Mouse (Mus musculus): ENCODE results near the gene Aebp1. TPM values are rescaled to one million over a fixed set of nuclear protein-coding genes. Genes with fewer than 3 reads are reported as not detected.

Gene Aebp1
- total RNA-seq (2021), result 203 and 213 TPM in 2 replicates
- long read RNA-seq, experiment 1, transcript Aebp1-201 (21 exons, 3,831 nt), result major isoform, 42 of 146 reads
- long read RNA-seq, experiment 1, partial matches to known transcripts, result 33 of 146 reads
- long read RNA-seq, experiment 1, other reads (novel, unspliced or antisense), result 71 of 146 reads
- long read RNA-seq, experiment 2, transcript Aebp1-201 (21 exons, 3,831 nt), result major isoform, 32 of 106 reads
- long read RNA-seq, experiment 2, partial matches to known transcripts, result 25 of 106 reads
- long read RNA-seq, experiment 2, other reads (novel, unspliced or antisense), result 49 of 106 reads

DNA sequence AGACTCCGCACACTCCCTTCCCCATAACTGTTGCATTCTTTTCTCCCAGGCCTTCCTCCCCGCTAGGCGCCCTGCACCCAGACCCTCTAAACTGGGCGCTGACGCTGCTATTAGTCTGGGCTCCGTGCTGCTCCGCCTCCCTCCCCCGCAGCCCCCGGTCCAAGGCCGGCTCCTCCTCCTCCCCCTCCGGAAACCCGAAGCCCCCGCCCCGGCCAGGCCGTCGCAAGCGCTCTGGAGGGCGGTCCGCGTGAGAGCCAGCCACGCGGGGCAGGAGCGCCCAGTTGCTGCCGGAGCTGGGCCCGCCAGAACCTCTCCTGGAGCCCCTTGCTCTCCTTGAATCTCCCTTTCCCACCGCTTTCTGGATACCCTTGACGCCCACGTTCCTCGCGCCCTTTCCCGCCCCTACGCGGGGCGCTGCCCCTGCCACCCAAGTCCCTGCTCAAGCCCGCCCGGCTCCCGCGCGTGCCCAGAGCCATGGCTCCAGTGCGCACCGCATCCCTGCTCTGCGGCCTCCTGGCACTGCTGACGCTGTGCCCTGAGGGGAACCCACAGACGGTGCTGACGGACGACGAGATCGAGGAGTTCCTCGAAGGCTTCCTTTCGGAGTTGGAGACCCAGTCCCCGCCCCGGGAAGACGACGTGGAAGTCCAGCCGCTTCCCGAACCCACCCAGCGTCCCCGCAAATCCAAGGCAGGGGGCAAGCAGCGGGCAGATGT, at the start of gene Aebp1:
TSS of gene Aebp1 (plus strand) at position 270 of the 716 bp plus-strand sequence.
- peak; percentile 94 for DNase-seq

DNA sequence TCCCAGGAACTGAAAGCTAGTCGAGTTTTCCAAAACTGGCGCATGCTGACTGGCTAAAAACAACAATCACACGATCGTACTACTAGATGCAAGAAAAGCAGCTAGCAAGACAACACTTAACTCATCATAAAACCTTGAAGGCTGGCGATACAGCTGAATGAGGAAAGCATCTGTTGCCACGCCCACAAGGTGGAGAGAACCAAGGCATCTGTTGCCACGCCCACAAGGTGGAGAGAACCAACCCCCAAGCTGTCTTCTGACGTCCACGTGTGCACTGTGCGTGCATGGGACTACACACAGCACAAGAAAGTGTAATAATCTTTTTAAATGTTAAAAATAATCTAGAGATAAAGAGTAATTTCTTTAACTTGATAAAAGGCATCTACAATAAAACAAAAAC, 48.4 kb upstream of the Aebp1 start:
- DNase-seq, result no peak

DNA sequence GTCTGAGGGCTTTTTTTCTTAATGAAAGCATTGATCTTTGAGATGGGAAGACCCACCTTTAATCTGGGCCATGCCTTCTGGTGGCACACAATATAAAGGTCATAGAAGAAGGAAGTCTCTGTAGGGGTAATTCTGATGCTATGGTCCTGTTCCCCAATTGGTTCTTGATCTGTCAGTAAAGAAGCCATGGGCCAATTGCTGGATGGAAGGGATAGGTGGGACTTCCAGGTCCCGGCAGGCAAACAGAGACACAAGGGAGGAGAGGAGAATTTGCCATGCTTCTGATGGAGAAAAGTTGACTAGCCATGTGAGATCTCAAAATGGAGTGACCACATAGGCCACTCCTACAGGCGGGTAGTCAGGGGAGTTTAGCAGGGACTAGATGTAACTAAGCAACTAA, 42.5 kb upstream of the Aebp1 start:
- DNase-seq, result no peak

DNA sequence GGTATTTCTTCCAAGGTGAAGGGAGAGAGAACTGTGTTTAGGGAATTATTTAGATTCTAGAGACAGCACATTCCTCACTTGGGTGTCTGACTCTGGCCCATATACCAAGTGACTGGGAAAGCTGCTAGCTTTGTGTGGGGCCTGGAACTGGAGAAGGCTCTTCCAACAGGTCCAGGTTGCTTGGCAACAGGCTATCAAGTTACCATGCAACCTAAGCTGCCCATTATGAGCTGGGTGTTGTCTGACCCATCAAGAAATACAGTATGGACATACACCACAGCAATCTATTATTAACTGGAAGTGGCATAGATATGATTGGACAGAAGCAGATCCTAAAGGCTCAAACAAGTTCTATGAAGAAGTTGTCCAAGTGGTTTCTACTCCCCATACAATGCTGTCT, 36.3 kb upstream of the Aebp1 start:
- DNase-seq, result no peak

DNA sequence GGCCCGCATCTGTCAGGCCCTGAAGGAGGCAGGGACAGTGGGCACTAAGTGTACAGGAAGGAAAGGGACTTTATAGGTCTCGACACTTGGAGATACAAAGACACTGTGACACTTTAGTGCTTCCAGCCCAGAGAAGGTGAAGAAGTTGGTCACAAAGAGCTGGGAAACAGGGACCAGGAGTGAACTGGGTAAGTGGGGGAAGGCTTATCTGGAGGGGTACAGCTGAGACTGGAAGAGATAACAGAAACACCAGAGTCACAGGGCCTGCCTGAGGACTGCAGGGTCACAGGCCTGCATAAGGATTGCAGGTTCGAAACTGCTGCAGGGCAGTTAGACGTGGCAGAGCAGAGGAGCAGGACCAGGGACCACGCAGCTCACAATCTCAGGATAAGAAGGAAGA, 33.8 kb upstream of the Aebp1 start:
- DNase-seq, result no peak

DNA sequence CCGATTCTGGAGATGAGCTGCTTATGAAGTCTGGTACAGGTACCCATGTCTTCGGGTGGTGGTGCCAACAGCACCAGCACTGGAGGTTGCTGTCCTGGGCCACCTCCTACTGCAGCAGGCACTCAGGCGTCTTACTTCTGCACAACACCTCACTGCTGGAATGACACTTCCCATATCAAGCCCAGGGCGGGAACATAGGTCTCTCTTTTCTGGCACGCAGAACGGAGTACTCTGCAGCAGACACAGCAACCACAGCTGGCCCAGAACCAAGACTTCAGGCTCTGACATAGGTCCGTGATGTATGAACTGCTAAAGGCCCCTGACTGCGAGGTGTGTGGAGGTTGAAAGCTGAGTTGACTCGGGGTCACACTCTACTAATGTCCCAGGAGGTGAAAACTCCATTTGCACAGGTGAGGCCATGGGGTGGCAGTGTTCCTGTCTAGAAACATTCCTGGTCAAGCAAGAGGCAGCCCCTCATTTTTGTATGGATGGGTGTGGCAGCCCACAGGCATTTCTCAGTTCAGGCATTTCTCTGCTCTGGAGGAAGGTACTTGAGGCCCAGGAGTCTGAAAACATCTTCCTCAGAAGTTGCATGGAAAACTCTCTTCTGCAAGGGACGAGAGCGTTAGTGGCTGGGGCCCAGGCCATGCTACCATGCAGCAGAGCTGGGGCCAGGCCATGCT, 33.1 kb upstream of the Aebp1 start:
- no peak for DNase-seq

DNA sequence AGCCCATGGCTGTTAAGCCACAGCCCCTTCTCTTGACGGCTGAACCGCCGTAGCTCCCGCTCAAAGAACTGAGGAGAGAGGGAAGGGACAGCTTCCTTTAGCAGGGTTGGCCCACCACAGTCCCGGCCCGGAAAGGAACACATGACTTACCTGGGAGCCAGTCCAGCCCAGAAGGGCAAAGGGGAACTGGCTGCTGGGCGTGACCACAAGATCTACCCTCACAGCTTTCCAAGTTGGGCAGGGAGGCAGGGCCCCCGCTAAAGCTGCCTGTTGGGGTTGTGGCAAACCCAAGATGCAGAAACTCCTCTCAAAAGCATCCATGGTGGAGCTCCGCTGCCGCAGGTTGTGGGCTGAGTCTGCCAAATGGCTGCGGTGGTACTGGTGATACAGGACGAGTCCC, 32.4 kb upstream of the Aebp1 start:
- DNase-seq, result no peak

DNA sequence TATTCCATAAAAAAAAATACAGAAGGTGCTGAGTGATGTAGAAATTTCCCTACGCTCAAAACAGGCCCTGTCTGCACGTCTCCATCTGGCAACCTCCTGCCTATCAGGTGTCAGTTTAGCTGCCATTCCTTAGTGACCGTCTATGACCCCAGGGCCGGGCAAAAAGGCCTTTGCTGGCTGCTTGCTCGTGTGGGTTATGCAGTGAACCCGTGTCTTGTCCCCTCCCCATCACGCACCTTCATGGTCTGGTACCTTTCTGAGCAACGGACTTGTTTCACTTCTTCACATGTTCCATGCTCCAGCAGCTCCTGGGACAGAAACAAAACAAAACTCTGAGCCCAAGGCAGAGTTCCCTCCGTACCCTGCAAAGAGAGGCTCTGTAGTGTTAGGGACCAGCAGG, 27.2 kb upstream of the Aebp1 start:
- no peak for DNase-seq

DNA sequence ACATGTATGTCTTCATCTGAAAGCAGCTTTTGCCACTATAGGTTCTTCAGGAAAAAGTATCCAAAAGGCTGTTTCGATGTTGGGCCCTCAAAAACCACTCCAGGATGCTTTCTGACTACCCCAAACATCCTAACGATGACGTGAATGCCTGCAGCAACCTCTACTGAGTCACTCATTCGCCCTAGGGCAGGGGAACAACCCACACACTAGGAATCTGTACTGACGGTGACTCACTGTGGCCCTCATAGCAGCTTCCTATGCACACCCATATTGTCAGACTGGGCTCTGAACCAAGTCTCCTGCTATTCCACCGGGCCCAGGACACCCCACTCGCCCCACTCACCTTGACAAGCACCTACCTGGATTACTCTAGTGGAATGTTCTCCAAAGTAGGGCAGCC, 26.7 kb upstream of the Aebp1 start:
- no peak for DNase-seq

DNA sequence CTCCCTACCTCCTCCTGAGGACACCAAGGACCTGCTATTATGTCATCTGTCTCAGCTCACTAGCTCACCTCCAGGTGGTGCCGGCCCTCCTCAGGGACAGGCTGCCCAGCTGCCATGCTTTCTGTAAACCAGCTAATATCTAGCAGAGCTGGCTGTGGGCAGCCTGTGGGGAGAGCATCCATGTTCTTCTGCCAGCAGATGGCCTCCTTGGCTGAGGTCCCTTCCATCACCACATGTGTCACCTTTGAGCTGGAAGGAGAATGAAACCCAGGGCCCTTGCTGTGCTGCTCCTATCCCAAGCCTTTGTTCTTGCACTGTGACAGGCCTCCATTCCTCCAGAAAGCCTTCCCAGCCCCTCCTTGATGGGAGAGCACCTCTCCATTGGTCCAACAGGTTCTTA, 25.6 kb upstream of the Aebp1 start:
- peak; percentile 51 for DNase-seq

DNA sequence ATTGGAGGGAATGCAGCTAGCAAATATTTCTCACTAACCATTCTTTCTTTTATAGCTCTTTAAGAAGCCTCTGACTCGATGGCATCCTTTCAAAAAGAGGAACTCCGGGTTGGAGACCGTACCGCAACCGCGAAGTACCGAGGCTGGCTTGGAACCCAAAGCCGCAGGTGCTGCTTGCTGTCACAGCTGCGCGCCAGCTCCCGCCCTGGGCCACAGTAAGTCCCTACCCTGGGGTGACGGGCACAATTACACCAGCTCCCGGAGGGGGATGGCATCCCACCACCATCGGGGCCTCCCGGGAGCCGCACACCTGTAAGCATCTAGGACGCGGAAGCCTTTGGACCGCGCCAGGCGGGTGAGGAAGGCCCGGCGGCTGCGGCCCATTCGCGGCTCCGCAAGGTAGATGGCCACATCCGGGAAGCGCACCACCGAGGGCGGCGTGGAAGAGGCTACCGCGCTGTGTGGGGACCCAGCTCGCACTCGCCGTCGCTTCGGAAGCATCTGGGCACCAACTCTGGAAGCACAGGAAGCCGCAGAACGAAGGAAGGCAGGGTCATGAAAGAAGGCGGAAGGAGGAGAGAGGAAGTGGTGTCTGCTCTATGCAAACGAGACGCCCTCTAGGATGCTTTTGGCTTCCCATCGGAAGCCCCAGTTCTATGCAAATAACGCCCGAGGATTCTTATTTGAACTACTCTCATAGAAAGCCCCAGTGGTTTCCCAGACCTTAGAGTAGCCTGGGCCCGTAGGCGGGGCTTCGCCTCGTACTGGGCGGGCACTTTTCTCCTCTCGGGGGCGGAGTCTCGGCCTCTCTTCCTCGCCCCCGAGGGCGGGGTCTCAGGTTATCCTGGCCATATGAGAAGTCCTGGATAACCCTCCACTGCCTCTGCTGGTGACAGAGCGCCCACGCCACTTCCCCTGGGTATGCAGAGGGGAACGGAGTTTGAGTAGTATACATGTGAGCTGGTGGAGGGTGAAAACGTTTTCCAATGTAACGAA, 24.2 kb upstream of the Aebp1 start, which contains the start of gene Polm:
TSS of gene Polm (minus strand) at position 766 of the 996 bp plus-strand sequence.
- DNase-seq, result peak; percentile 96

DNA sequence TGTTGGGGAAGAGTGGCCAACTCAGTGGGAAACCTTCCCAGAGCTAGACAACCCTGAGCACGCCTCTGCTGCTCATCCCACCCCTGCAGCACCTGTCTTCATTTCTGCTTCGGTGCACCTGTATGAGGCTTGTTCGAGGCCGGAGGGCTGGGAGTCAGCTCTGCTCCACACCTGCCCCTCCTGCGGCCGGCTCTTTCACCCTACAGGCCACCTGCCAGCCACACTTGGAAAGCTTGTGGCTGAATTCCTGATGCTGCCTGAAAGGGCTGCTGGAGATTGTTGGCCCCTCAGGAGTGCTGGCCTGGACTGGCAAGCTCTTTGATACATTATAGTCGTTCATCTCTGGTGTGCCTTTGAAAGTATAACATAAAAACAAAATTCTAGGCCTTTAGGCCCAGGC, 21.4 kb upstream of the Aebp1 start:
- DNase-seq, result no peak

DNA sequence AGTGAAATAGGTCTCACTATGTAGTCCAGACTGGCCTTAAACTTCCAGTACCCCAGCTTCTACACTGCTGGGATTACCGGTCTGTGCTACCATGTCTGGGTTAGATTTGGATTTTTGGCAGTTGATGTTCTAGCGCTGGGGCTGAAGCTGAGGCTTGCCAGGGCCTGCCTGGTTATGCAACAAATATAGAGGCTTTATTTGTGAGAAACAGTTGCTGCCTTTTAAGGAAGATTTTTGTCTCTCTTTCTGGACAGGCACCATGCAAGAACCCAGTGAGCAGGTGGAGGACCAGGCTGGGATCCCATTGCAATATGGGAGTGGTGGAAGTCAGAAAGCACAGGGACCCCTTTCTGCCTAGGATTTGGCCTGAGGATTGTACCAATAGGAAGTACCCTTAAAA, 20.0 kb upstream of the Aebp1 start:
- no peak for DNase-seq

DNA sequence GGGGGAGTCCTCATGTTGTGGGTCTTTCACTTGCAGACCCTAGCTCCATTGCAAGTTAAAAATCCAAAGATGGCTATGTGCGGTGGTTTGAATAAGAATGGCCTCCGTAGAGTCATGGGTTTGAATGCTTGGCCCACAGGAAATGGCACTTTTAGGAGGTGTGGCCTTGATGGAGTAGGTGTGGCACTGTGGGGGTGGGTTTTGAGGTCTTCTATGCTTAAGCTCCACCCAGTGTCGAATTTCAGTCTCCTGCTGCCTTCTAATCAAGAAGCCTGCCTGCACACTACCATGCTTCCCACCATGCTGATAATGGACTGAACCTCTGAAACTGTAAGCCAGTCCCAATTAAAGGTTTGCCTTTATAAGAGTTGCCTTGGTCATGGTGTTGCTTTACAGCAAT, 18.6 kb upstream of the Aebp1 start:
- peak; percentile 1 for DNase-seq

DNA sequence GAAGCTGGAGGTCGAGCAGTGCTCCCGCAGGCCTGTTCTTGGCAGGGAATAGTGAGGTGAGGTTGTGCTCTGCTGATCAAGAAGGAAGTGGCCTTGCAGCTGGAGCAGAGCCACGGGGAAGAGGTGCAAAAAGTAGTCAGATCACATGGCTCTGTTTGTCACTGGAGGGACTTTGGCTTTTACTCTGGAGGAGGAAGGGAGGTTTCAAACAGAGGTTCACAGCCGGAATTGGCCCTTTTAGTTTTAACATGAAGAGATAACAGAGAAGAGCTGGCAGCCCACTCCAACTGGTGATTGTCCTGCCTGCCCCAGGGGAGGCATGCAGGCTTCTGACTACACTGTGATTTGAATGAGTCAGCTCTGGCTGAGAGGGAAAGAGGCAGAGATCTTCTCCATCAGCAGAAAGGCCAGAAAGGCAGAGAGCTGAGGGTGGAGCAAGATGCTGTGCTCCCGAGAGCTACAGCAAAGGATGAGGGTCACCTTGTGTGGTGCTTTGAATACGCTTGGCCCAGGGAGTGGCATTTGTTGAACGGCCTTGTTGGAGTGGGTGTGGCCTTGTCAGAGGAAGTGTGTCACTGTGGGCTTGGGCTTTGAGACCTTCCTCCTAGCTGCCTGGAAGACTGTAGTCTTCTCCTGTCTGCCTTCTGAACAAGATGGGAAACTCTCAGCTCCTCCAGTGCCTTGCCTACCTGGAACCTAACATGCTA, 15.0 kb upstream of the Aebp1 start:
- peak; percentile 66 for DNase-seq

DNA sequence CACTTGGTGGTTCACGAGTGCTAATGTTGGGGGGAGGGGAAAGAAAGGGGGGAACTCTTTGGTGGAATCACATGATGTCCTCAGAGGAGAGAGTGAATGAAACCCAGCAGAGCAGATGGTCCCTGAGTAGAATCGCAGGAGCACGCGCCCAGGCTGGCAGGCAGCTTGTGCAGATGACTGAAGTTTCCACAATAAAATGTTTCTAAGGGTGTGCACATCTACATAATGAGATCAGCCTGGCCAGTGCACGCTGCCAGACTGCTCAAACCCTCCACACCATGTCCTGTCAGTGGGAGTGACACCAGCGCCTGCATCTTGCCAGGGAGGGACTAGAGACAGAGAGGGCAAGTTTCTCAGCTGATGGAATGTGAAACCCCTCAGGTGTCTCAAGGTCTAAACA, 13.0 kb upstream of the Aebp1 start:
- DNase-seq, result no peak

DNA sequence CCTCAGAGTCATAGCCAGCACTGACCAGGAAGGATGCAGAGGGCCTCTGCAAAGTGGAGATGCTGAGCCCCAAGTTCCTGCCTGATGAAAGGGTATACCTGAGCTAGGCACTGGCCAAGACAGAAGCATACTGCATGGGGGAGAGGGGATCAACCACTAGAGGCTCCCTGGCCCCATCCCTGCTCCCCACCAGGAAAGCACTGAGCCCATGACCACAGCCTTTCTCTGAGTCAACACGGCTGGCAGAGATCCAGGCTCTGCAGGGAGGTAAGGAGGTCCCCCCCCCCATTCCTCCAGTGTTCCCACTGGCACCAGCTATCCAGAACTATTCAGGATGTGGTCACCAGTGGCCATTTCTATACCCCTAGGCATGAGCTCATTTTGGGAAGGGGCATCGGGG, 12.4 kb upstream of the Aebp1 start:
- no peak for DNase-seq

DNA sequence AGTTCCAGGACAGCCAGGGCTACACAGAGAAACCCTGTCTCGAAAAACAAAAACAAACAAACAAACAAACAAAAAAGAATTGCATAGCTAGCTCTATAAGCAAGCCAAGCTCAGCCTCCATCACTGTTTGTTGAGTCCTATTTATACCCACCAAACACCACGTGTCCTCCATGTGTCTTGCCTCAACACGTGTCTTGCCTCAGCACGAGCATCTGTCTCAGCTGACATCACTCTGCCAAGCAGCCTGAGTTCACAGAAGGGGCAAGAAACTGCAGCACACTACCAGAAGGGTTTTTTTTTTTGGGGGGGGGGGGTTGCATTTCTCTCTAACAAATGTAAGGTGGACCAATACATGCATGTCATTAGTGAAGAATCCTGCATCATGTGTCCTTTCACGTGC, 11.3 kb upstream of the Aebp1 start:
- DNase-seq, result no peak

DNA sequence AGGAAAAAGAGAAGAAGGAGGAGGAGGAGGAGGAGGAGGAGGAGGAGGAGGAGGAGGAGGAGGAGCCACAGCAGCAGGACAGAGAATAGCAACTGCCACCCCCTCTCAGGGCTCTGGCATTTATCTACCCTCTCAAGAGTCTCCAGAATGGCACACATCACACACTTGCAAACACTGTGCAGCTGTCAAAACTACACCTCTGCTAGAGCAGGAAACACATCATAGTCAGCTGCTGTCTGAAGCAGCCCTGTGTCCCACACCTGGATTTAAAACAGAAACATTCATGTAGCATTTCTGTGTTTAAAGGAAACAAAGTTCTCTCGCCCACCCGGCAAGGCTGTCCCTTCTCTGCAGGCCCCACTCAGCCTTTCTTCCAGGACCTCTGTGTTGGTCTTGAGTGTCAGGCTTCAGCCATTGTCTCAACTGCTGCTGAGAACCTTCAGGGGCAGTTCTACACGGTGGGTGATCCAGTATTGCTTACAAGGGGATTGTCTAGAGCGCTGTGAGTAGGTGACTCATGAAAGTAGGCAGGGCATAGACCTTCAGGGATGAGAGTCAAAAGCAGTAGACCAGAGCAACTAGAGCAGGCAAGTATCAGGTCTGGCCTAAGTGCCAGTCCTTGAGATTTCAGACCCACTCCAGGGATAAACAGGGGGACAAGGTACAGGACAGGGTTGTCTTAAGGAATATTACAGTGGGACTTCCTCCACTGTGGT, 10.6 kb upstream of the Aebp1 start:
- no peak for DNase-seq

DNA sequence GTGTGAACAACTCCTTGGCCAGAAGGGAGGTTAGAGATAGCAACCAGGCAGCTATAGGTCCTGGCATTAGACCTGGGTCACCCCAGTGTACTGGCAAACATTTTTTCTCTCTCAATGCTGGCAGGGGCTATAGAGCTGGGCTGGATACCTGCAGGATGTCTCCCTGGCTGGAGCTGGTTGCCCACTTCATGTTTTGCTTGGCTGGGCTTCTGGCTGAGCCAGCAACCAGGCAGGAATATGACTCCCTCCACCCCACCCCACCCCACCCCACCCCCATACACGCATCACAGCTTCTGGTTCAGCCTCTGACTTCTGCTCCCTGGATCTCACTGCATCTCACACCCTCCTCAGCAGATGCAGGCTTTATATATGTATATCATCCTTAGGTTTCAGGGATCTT, 9.4 kb upstream of the Aebp1 start:
- no peak for DNase-seq

DNA sequence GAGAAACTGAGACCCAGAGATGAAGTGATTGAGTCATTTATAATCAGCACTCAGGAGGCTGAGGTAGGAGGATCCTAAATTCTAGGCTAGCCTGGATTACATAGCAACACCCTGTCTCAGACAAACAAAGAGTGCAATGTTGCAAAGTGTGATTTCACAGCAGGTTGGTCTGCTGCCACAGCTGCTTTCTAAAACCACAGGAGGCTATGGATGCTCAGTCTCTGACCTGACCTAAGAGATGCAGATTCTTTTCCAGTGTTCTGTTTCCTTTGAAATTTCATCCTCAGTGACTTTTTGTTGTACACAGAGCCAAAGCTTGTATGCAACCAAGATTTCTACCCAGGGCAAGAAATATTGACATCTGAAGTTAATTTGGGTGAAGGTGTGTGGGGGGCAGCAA, 6.3 kb upstream of the Aebp1 start:
- no peak for DNase-seq

Measured in adrenal gland, postnatal 14 days (tissue).